Mouse (Mus musculus) intestine, embryonic 14.5 days (tissue): ENCODE measurements around the gene Inka1. TPM values are rescaled to one million over a fixed set of nuclear protein-coding genes. Genes with fewer than 3 reads are reported as not detected.

Source experiments
- ATAC-seq: fragments of 200-750 bp; cut with Nextera tagmentation; replicated peaks from 2 replicates; pipeline ENCODE4 v1.8.0; 2017; ENCODE audit warnings: low read depth, moderate number of reproducible peaks, moderate TSS enrichment, moderate library complexity; ENCODE audit not compliant: low FRiP score, low TSS enrichment
- DNase-seq: peaks from one replicate; pipeline ENCODE4 v3.0.0-alpha.2; 2018; ENCODE audit warnings: low spot score
- H3K27ac ChIP-seq: fragments of 300-500 bp; sonication (generic); 2 replicates; pipeline ENCODE4 v1.5.1; 2014; ENCODE audit warnings: low read depth, mild to moderate bottlenecking, control low read depth
- H3K27me3 ChIP-seq: fragments of 300-500 bp; sonication (generic); replicated peaks from 2 replicates; pipeline ENCODE4 v1.6.1; 2014; ENCODE audit warnings: low read length, control low read depth; ENCODE audit not compliant: control insufficient read depth, insufficient read depth
- H3K36me3 ChIP-seq: fragments of 300-500 bp; sonication (generic); 2 replicates; pipeline ENCODE4 v1.6.1; 2014; ENCODE audit warnings: low read length, control low read depth; ENCODE audit not compliant: control insufficient read depth, insufficient read depth
- H3K4me1 ChIP-seq: fragments of 300-500 bp; sonication (generic); replicated peaks from 2 replicates; pipeline ENCODE4 v1.6.1; 2014; ENCODE audit warnings: low read length, control low read depth, mixed read lengths; ENCODE audit not compliant: control insufficient read depth, insufficient read depth
- H3K4me2 ChIP-seq: fragments of 300-500 bp; sonication (generic); 2 replicates; pipeline ENCODE4 v1.6.1; 2014; ENCODE audit warnings: low read length
- H3K4me3 ChIP-seq: fragments of 300-500 bp; sonication (generic); 2 replicates; pipeline ENCODE4 v1.5.1; 2014; ENCODE audit warnings: low read depth, low read length, control low read depth, mixed read lengths
- H3K9ac ChIP-seq: fragments of 300-500 bp; sonication (generic); 2 replicates; pipeline ENCODE4 v1.6.1; 2014; ENCODE audit warnings: mild to moderate bottlenecking, low read length
- H3K9me3 ChIP-seq: fragments of 300-500 bp; sonication (generic); 2 replicates; pipeline ENCODE4 v1.6.1; 2016; ENCODE audit warnings: low read length, control low read depth; ENCODE audit not compliant: control insufficient read depth
- WGBS: fragments of 180-500 bp; shearing (Covaris S2); extraction: QIAGEN DNeasy Blood & Tissue Kit; methylation state at CpG from one replicate; pipeline ENCODE4 v1.1.7; 2014; 5-methylcytosine and 5-hydroxymethylcytosine counted together
- polyA plus RNA-seq: library from polyadenylated mRNA; unstranded; fragments of >200 nt; fragmentation: Nextera tagmentation; extraction: Ambion mirVana; gene quantifications from 2 replicates; pipeline ENCODE4 v1.2.1, GENCODE M21; 2014

The Inka1 gene
- polyA plus RNA-seq, 1 experiment from 2014 or later: 58.7 TPM

- no peak for DNase-seq
- H3K4me2 ChIP-seq: no peak overlapping the region
- H3K27ac ChIP-seq: no peak overlapping the region
- H3K27me3 ChIP-seq: no peaks in the 10 kb centered on the region
- H3K9ac ChIP-seq: no peak overlapping the region
- 65% methylated on average over 6 of the region's 6 CpGs for WGBS
- no peaks in the 10 kb centered on the region for H3K9me3 ChIP-seq
- H3K4me3 ChIP-seq: no peak overlapping the region
- peaks cover 51% of the 10 kb centered on the region for H3K36me3 ChIP-seq
- no peaks in the 10 kb centered on the region; the same call in 1 of the 2 replicates for H3K4me1 ChIP-seq
- ATAC-seq: no peak
These were observed 28.5 kb downstream of the Inka1 start for GRCm38 (mm10) chr9:107957141-107957540.

GRCm38 (mm10) chr9:107955613-107956289 lies 29.9 kb downstream of the Inka1 start:
- WGBS: 78% methylated on average over 6 of the region's 6 CpGs
- Histone ChIP-seq H3K4me2 (no peak overlapping the region), H3K27me3 (no peaks in the 10 kb centered on the region), H3K9me3 (no peaks in the 10 kb centered on the region), H3K36me3 (peaks cover 41% of the 10 kb centered on the region), H3K4me1 (peaks cover 10% of the 10 kb centered on the region; the same call in 1 of the 2 replicates), H3K9ac (no peak overlapping the region), H3K4me3 (no peak overlapping the region), H3K27ac (no peak overlapping the region)
- DNase-seq: no peak
- ATAC-seq: no peak

DNA sequence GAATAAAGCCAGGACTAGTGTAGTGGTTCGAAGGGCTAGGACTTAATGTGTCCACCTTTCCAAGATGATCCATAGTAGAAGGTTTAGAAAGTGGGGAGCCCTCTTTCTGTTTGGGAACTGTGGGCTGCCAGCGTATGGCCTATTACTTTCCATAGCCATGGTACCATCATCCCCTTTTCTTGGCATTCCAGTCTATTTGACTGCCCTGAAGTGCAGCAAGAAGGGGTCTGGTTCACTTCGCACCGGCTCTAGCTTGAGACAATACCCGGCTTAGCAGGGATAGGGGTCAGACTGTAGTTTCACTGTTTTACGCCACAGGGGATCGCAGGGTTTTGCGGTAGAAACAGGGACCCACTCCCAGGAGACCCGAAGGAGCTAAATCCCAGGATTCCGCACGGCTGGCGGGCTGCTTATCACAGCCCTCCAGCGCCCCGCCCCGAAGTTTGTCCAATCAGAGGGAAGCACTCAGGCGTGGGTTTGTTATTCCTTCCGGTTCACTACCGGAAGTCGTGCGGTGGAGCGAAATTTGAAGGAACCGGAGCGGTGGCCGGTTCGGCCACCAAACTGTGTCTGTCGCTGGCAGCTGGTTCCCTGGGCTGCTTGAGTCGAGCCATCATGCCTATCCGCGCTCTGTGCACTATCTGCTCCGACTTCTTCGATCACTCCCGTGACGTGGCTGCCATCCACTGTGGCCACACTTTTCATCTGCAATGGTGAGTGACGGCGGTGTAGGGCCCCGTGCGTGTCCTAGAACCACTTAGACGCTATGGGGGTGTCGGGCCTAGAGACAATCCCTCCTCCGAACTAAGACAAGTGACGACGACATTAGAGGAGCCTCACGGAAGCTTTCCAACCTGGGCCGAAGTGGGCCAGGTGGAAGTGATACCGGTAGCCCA lies 35.0 kb downstream of the Inka1 start:
- peak overlapping the region; percentile 56 for H3K9ac ChIP-seq
- WGBS: 11% methylated on average over 45 of the region's 45 CpGs

GRCm38 (mm10) chr9:107949922-107950235 lies 35.8 kb downstream of the Inka1 start, which contains the start of gene Traip:
Gene Traip (plus strand): TSS chr9:107950136.
- WGBS: 92% methylated on average over 10 of the region's 10 CpGs
- H3K4me3 ChIP-seq: peak within 1 kb of the TSS; percentile 66
- H3K9ac ChIP-seq: peak within 1 kb of the TSS; percentile 56
- no peaks in the 10 kb centered on the region for H3K9me3 ChIP-seq
- no peak for ATAC-seq
- H3K36me3 ChIP-seq: no peaks in the 10 kb centered on the region
- H3K4me2 ChIP-seq: peak within 1 kb of the TSS; percentile 64
- no peak for DNase-seq
- H3K27me3 ChIP-seq: no peaks in the 10 kb centered on the region
- H3K4me1 ChIP-seq: peaks cover 12% of the 10 kb centered on the region; the same call in 1 of the 2 replicates
- peak within 1 kb of the TSS; percentile 61 for H3K27ac ChIP-seq

More for the DNA sequence above, 35.0 kb downstream of the Inka1 start:
- ATAC-seq (peak; percentile 93), DNase-seq (peak; percentile 89)
- peaks cover 12% of the 10 kb centered on the region; the same call in 1 of the 2 replicates for H3K4me1 ChIP-seq
- peak overlapping the region; percentile 64 for H3K4me2 ChIP-seq
- no peaks in the 10 kb centered on the region for H3K27me3 ChIP-seq
- no peaks in the 10 kb centered on the region for H3K9me3 ChIP-seq
- no peaks in the 10 kb centered on the region for H3K36me3 ChIP-seq
- peak overlapping the region; percentile 61 for H3K27ac ChIP-seq
- H3K4me3 ChIP-seq: peak overlapping the region; percentile 66

- H3K36me3 ChIP-seq: no peaks in the 10 kb centered on the region
- no peak overlapping the region for H3K9ac ChIP-seq
- no peak for ATAC-seq
- H3K27ac ChIP-seq: no peak overlapping the region
- WGBS: 81% methylated on average over 13 of the region's 13 CpGs
- peaks cover 12% of the 10 kb centered on the region; the same call in 1 of the 2 replicates for H3K4me1 ChIP-seq
- DNase-seq: no peak
- H3K4me3 ChIP-seq: no peak overlapping the region
- no peak overlapping the region for H3K4me2 ChIP-seq
- H3K27me3 ChIP-seq: no peaks in the 10 kb centered on the region
- no peaks in the 10 kb centered on the region for H3K9me3 ChIP-seq
These were observed 36.3 kb downstream of the Inka1 start for GRCm38 (mm10) chr9:107949184-107949921.

- no peak overlapping the region for H3K27ac ChIP-seq
- peaks cover 12% of the 10 kb centered on the region; the same call in 1 of the 2 replicates for H3K4me1 ChIP-seq
- no peak overlapping the region for H3K4me3 ChIP-seq
- DNase-seq (no peak), ATAC-seq (no peak)
- WGBS: 88% methylated on average over 31 of the region's 31 CpGs
- H3K4me2 ChIP-seq: no peak overlapping the region
- no peaks in the 10 kb centered on the region for H3K36me3 ChIP-seq
- no peak overlapping the region for H3K9ac ChIP-seq
- H3K9me3 ChIP-seq: no peaks in the 10 kb centered on the region
- no peaks in the 10 kb centered on the region for H3K27me3 ChIP-seq
These were observed 38.2 kb downstream of the Inka1 start for GRCm38 (mm10) chr9:107947241-107948194.

- Histone ChIP-seq H3K27me3 (peaks cover 17% of the 10 kb centered on the region), H3K9me3 (no peaks in the 10 kb centered on the region), H3K9ac (no peak overlapping the region), H3K36me3 (no peaks in the 10 kb centered on the region), H3K27ac (no peak overlapping the region), H3K4me1 (peaks cover 16% of the 10 kb centered on the region), H3K4me2 (peak overlapping the region; percentile 86; the same call in 1 of the 2 replicates), H3K4me3 (peak overlapping the region; percentile 44; the same call in 1 of the 2 replicates)
- WGBS: 19% methylated on average over 3 of the region's 3 CpGs
- ATAC-seq (no peak), DNase-seq (no peak)
These were observed 48.8 kb downstream of the Inka1 start for GRCm38 (mm10) chr9:107936831-107937230.
